Mouse (Mus musculus) embryonic facial prominence, embryonic 10.5 days (tissue): Measurements from ENCODE around the gene Fstl5. TPM values are rescaled to one million over a fixed set of nuclear protein-coding genes. Genes with fewer than 3 reads are reported as not detected.

Experiments used
- DNase-seq: peaks from one replicate; pipeline ENCODE4 v3.0.0-alpha.2; 2017; ENCODE audit warnings: low spot score
- H3K27ac ChIP-seq: fragments of 300-500 bp; sonication (generic); replicated peaks from 2 replicates; pipeline ENCODE4 v1.5.1; 2016; ENCODE audit warnings: mild to moderate bottlenecking
- H3K27me3 ChIP-seq: fragments of 300-500 bp; sonication (generic); replicated peaks from 2 replicates; pipeline ENCODE4 v1.6.1; 2016; ENCODE audit warnings: low read depth, mild to moderate bottlenecking; ENCODE audit not compliant: poor library complexity, severe bottlenecking
- H3K36me3 ChIP-seq: fragments of 300-500 bp; sonication (generic); replicated peaks from 2 replicates; pipeline ENCODE4 v1.6.1; 2016; ENCODE audit warnings: mild to moderate bottlenecking, moderate library complexity
- H3K4me1 ChIP-seq: fragments of 300-500 bp; sonication (generic); 2 replicates; pipeline ENCODE4 v1.6.1; 2016
- H3K4me3 ChIP-seq: fragments of 300-500 bp; sonication (generic); 2 replicates; pipeline ENCODE4 v1.5.1; 2016; ENCODE audit warnings: mild to moderate bottlenecking, moderate library complexity
- H3K9me3 ChIP-seq: fragments of 300-500 bp; sonication (generic); 2 replicates; pipeline ENCODE4 v1.6.1; 2016; ENCODE audit warnings: mild to moderate bottlenecking
- WGBS: fragments of 180-500 bp; shearing (Covaris S2); methylation state at CpG from one replicate; pipeline ENCODE4 v1.1.7; 2016; 5-methylcytosine and 5-hydroxymethylcytosine counted together
- polyA plus RNA-seq: library from polyadenylated mRNA; unstranded; fragments of >200 nt; fragmentation: Nextera tagmentation; extraction: Ambion mirVana; gene quantifications from 2 replicates; pipeline ENCODE4 v1.2.1, GENCODE M21; 2016

Fstl5 gene
- polyA plus RNA-seq, result 0.94 and 2.5 TPM in 2 replicates

GRCm38 (mm10) chr3:76074060-76074707 is at the start of gene Fstl5:
TSS of gene Fstl5 (plus strand) at chr3:76074270.
- H3K4me3 ChIP-seq, result peak within 1 kb of the TSS; percentile 60
- H3K27me3 ChIP-seq, result no peaks in the 10 kb centered on the region
- H3K27ac ChIP-seq, result no peak within 1 kb of the TSS
- WGBS, result under 1% methylated on average over 28 of the region's 28 CpGs
- no peaks in the 10 kb centered on the region for H3K9me3 ChIP-seq
- DNase-seq, result peak; percentile 93
- H3K4me1 ChIP-seq, result peaks cover 4% of the 10 kb centered on the region; the same call in 1 of the 2 replicates
- no peaks in the 10 kb centered on the region for H3K36me3 ChIP-seq

GRCm38 (mm10) chr3:76025523-76025922 is 48.5 kb upstream of the Fstl5 start:
- Histone ChIP-seq H3K4me3 (no peak overlapping the region), H3K9me3 (no peaks in the 10 kb centered on the region), H3K4me1 (no peaks in the 10 kb centered on the region), H3K36me3 (no peaks in the 10 kb centered on the region), H3K27ac (no peak overlapping the region), H3K27me3 (no peaks in the 10 kb centered on the region)
- DNase-seq, result no peak

GRCm38 (mm10) chr3:76051124-76051523 is 22.9 kb upstream of the Fstl5 start:
- H3K36me3 ChIP-seq, result no peaks in the 10 kb centered on the region
- WGBS, result 86% methylated on average over 3 of the region's 3 CpGs
- H3K4me1 ChIP-seq, result no peaks in the 10 kb centered on the region
- no peaks in the 10 kb centered on the region for H3K27me3 ChIP-seq
- DNase-seq, result no peak
- H3K9me3 ChIP-seq, result no peaks in the 10 kb centered on the region
- H3K27ac ChIP-seq, result no peak overlapping the region
- H3K4me3 ChIP-seq, result no peak overlapping the region

GRCm38 (mm10) chr3:76061996-76062395 is 12.1 kb upstream of the Fstl5 start:
- H3K9me3 ChIP-seq, result no peaks in the 10 kb centered on the region
- no peak overlapping the region for H3K4me3 ChIP-seq
- no peaks in the 10 kb centered on the region for H3K27me3 ChIP-seq
- WGBS, result 88% methylated on average over 1 of the region's 1 CpGs
- DNase-seq, result no peak
- no peaks in the 10 kb centered on the region for H3K36me3 ChIP-seq
- no peaks in the 10 kb centered on the region for H3K4me1 ChIP-seq
- H3K27ac ChIP-seq, result no peak overlapping the region

- Histone ChIP-seq H3K4me3 (no peak overlapping the region), H3K36me3 (no peaks in the 10 kb centered on the region), H3K9me3 (no peaks in the 10 kb centered on the region), H3K27ac (no peak overlapping the region), H3K27me3 (no peaks in the 10 kb centered on the region), H3K4me1 (no peaks in the 10 kb centered on the region)
- WGBS, result 4% methylated on average over 3 of the region's 3 CpGs
- DNase-seq, result no peak
These were observed 6.2 kb upstream of the Fstl5 start for GRCm38 (mm10) chr3:76067920-76068319.

GRCm38 (mm10) chr3:76072826-76073225 is 1.2 kb upstream of the Fstl5 start:
- no peak overlapping the region for H3K4me3 ChIP-seq
- no peaks in the 10 kb centered on the region for H3K27me3 ChIP-seq
- H3K27ac ChIP-seq, result no peak overlapping the region
- 81% methylated on average over 7 of the region's 7 CpGs for WGBS
- H3K9me3 ChIP-seq, result no peaks in the 10 kb centered on the region
- H3K4me1 ChIP-seq, result peaks cover 4% of the 10 kb centered on the region; the same call in 1 of the 2 replicates
- no peaks in the 10 kb centered on the region for H3K36me3 ChIP-seq
- DNase-seq, result no peak

- Histone ChIP-seq H3K27me3 (no peaks in the 10 kb centered on the region), H3K4me1 (no peaks in the 10 kb centered on the region), H3K4me3 (no peak overlapping the region), H3K27ac (no peak overlapping the region), H3K9me3 (no peaks in the 10 kb centered on the region), H3K36me3 (no peaks in the 10 kb centered on the region)
- DNase-seq, result no peak
- 93% methylated on average over 1 of the region's 1 CpGs for WGBS
These were observed 66.4 kb downstream of the Fstl5 start for GRCm38 (mm10) chr3:76140445-76140844.

- no peak overlapping the region for H3K4me3 ChIP-seq
- H3K36me3 ChIP-seq, result no peaks in the 10 kb centered on the region
- DNase-seq, result no peak
- WGBS, result 94% methylated on average over 11 of the region's 11 CpGs
- H3K27me3 ChIP-seq, result no peaks in the 10 kb centered on the region
- no peaks in the 10 kb centered on the region for H3K9me3 ChIP-seq
- no peaks in the 10 kb centered on the region for H3K4me1 ChIP-seq
- H3K27ac ChIP-seq, result no peak overlapping the region
These were observed 73.8 kb downstream of the Fstl5 start for GRCm38 (mm10) chr3:76147846-76148245.

- H3K36me3 ChIP-seq, result no peaks in the 10 kb centered on the region
- H3K27ac ChIP-seq, result no peak overlapping the region
- no peak overlapping the region for H3K4me3 ChIP-seq
- WGBS, result 93% methylated on average over 2 of the region's 2 CpGs
- no peaks in the 10 kb centered on the region for H3K27me3 ChIP-seq
- H3K9me3 ChIP-seq, result no peaks in the 10 kb centered on the region
- no peaks in the 10 kb centered on the region for H3K4me1 ChIP-seq
- no peak for DNase-seq
These were observed 164.8 kb downstream of the Fstl5 start for GRCm38 (mm10) chr3:76238834-76239233.

GRCm38 (mm10) chr3:76251385-76251784 is 177.3 kb downstream of the Fstl5 start:
- Histone ChIP-seq H3K27ac (no peak overlapping the region), H3K4me3 (no peak overlapping the region), H3K27me3 (no peaks in the 10 kb centered on the region), H3K36me3 (no peaks in the 10 kb centered on the region), H3K9me3 (no peaks in the 10 kb centered on the region), H3K4me1 (no peaks in the 10 kb centered on the region)
- no peak for DNase-seq
- WGBS, result 92% methylated on average over 1 of the region's 1 CpGs

- H3K27ac ChIP-seq, result no peak overlapping the region
- H3K4me3 ChIP-seq, result no peak overlapping the region
- peaks cover 4% of the 10 kb centered on the region; the same call in 1 of the 2 replicates for H3K4me1 ChIP-seq
- H3K36me3 ChIP-seq, result no peaks in the 10 kb centered on the region
- no peak for DNase-seq
- 92% methylated on average over 1 of the region's 1 CpGs for WGBS
- H3K9me3 ChIP-seq, result no peaks in the 10 kb centered on the region
- H3K27me3 ChIP-seq, result no peaks in the 10 kb centered on the region
These were observed 218.9 kb downstream of the Fstl5 start for GRCm38 (mm10) chr3:76292993-76293392.

GRCm38 (mm10) chr3:76294394-76294793 is 220.3 kb downstream of the Fstl5 start:
- H3K27ac ChIP-seq, result no peak overlapping the region
- DNase-seq, result no peak
- no peaks in the 10 kb centered on the region for H3K27me3 ChIP-seq
- H3K4me3 ChIP-seq, result no peak overlapping the region
- WGBS, result 19% methylated on average over 1 of the region's 1 CpGs
- H3K36me3 ChIP-seq, result no peaks in the 10 kb centered on the region
- H3K9me3 ChIP-seq, result no peaks in the 10 kb centered on the region
- H3K4me1 ChIP-seq, result peaks cover 4% of the 10 kb centered on the region; the same call in 1 of the 2 replicates

- WGBS, result 90% methylated on average over 2 of the region's 2 CpGs
- no peak overlapping the region for H3K27ac ChIP-seq
- H3K4me1 ChIP-seq, result no peaks in the 10 kb centered on the region
- H3K27me3 ChIP-seq, result no peaks in the 10 kb centered on the region
- no peaks in the 10 kb centered on the region for H3K9me3 ChIP-seq
- DNase-seq, result no peak
- no peaks in the 10 kb centered on the region for H3K36me3 ChIP-seq
- H3K4me3 ChIP-seq, result no peak overlapping the region
These were observed 227.1 kb downstream of the Fstl5 start for GRCm38 (mm10) chr3:76301026-76301773.
